Mouse (Mus musculus) liver, embryonic 12.5 days (tissue): Measurements from ENCODE around the gene Krtap27-1. TPM values are rescaled to one million over a fixed set of nuclear protein-coding genes. Genes with fewer than 3 reads are reported as not detected.

Experiments
- ATAC-seq: fragments of 200-750 bp; cut with Nextera tagmentation; 2 replicates; pipeline ENCODE4 v1.8.0; 2017; ENCODE audit warnings: moderate number of reproducible peaks, mild to moderate bottlenecking, moderate library complexity
- H3K27ac ChIP-seq: fragments of 300-500 bp; sonication (generic); 2 replicates; pipeline ENCODE4 v1.5.1; 2016; ENCODE audit warnings: mild to moderate bottlenecking
- H3K27me3 ChIP-seq: fragments of 300-500 bp; sonication (generic); replicated peaks from 2 replicates; pipeline ENCODE4 v1.6.1; 2016; ENCODE audit warnings: mild to moderate bottlenecking, moderate library complexity
- H3K36me3 ChIP-seq: fragments of 300-500 bp; sonication (generic); 2 replicates; pipeline ENCODE4 v1.6.1; 2016; ENCODE audit warnings: mild to moderate bottlenecking, moderate library complexity
- H3K4me1 ChIP-seq: fragments of 300-500 bp; sonication (generic); 2 replicates; pipeline ENCODE4 v1.6.1; 2016
- H3K4me2 ChIP-seq: fragments of 300-500 bp; sonication (generic); 2 replicates; pipeline ENCODE4 v1.6.1; 2016; ENCODE audit warnings: mild to moderate bottlenecking, moderate library complexity
- H3K4me3 ChIP-seq: fragments of 300-500 bp; sonication (generic); 2 replicates; pipeline ENCODE4 v1.5.1; 2016; ENCODE audit warnings: mild to moderate bottlenecking, moderate library complexity
- H3K9ac ChIP-seq: fragments of 300-500 bp; sonication (generic); 2 replicates; pipeline ENCODE4 v1.6.1; 2016; ENCODE audit warnings: mild to moderate bottlenecking, moderate library complexity
- H3K9me3 ChIP-seq: fragments of 300-500 bp; sonication (generic); replicated peaks from 2 replicates; pipeline ENCODE4 v1.6.1; 2016; ENCODE audit warnings: mild to moderate bottlenecking, moderate library complexity
- WGBS: fragments of 180-500 bp; shearing (Covaris S2); methylation state at CpG from one replicate; pipeline ENCODE4 v1.1.7; 2016; ENCODE audit not compliant: insufficient replicate concordance; 5-methylcytosine and 5-hydroxymethylcytosine counted together
- polyA plus RNA-seq: library from polyadenylated mRNA; unstranded; fragments of >200 nt; fragmentation: Nextera tagmentation; extraction: Ambion mirVana; gene quantifications from 2 replicates; pipeline ENCODE4 v1.2.1, GENCODE M21; 2016

The Krtap27-1 gene
- polyA plus RNA-seq: not detected in 2 replicates

DNA sequence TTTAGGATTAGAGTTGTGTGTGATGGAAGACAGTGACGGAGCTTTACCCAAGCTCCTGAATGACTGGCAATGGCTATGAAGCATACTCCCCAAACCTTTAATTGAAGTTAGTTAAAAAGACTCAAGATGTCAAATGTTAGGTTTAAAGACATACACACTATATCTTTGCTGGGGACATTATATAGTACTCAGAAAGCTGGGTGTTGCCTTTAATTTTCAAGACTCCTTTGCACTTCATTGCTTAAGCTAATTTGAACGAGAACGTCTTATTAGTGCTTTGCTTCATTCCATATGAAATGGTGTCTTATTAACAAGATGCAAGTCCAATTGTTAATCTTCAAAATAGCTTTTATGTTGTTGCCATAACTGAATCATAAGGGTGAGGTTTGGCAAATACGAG lies at the start of gene Krtap27-1:
Gene Krtap27-1, minus strand, starts transcription at position 101 of the 400 bp plus-strand sequence.
- Histone ChIP-seq H3K36me3 (no peaks in the 10 kb centered on the region), H3K4me3 (no peak within 1 kb of the TSS), H3K27me3 (no peaks in the 10 kb centered on the region), H3K4me1 (no peaks in the 10 kb centered on the region), H3K4me2 (no peak within 1 kb of the TSS), H3K27ac (no peak within 1 kb of the TSS), H3K9ac (no peak within 1 kb of the TSS), H3K9me3 (no peaks in the 10 kb centered on the region)
- no peak for ATAC-seq
- WGBS: 76% methylated on average over 4 of the region's 4 CpGs

DNA sequence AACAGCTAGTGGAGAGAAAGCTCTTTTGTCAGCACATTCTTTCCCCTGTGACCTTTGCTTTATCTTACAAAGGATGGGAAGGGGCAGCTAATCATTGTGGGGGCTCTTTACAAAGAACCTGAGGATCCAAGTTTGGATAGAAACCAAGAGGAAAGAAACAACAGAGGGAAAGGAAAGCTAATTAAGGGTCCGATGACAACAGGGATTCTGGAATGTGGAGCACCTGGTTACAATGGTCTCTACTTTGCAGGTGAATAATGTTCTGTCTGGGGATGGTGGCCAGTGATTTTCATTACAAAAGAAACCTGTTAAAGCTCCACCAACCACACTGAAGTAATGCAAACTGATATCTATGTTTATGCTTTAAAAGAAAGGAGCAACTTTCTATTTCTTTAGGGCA lies 48.6 kb upstream of the Krtap27-1 start:
- Histone ChIP-seq H3K36me3 (no peaks in the 10 kb centered on the region), H3K9me3 (no peaks in the 10 kb centered on the region), H3K4me1 (no peaks in the 10 kb centered on the region), H3K27ac (no peak overlapping the region), H3K27me3 (no peaks in the 10 kb centered on the region), H3K4me2 (no peak overlapping the region), H3K9ac (no peak overlapping the region), H3K4me3 (no peak overlapping the region)
- 36% methylated on average over 1 of the region's 1 CpGs for WGBS
- ATAC-seq: no peak

DNA sequence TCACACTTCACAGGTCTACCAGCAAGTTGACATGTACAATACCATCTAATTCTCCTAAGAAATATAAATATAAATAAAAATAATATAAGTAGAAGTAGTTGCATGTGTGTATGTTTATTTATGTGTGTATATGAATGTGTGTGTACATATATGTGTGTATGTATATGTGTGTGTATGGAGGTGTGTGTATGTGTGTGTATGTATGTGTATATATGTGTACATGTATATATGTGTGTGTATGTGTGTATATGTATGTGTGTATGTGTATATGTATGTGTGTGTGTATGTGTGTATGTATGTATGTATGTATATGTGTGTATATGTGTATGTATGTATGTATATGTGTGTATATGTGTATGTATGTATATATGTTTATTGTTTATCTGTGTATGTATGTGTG lies 45.1 kb upstream of the Krtap27-1 start:
- Histone ChIP-seq H3K9me3 (no peaks in the 10 kb centered on the region), H3K27ac (no peak overlapping the region), H3K4me2 (no peak overlapping the region), H3K9ac (no peak overlapping the region), H3K4me3 (no peak overlapping the region), H3K36me3 (no peaks in the 10 kb centered on the region), H3K4me1 (no peaks in the 10 kb centered on the region), H3K27me3 (no peaks in the 10 kb centered on the region)
- no peak for ATAC-seq

DNA sequence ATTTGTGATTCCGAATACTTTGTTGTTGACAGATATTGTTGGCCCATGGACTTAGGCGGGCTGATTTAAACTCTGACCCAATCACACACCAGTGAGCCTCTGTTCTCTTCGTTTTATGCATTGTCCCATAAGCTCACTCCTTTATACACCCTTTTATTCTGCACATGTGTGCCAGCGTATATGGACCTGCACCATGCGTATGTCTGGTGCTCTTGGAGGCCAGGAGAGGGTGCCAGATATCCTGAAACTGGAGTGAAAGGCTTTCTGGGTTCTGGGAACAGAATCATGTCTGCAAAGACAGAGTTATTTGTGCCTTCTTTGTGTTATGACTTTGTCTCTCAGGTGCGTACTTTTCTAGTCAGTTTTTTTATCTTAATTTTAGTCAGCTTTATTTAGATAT lies 39.8 kb upstream of the Krtap27-1 start:
- no peaks in the 10 kb centered on the region for H3K9me3 ChIP-seq
- no peaks in the 10 kb centered on the region for H3K4me1 ChIP-seq
- H3K27ac ChIP-seq: no peak overlapping the region
- H3K4me2 ChIP-seq: no peak overlapping the region
- no peak overlapping the region for H3K9ac ChIP-seq
- H3K36me3 ChIP-seq: no peaks in the 10 kb centered on the region
- no peak overlapping the region for H3K4me3 ChIP-seq
- WGBS: 67% methylated on average over 6 of the region's 6 CpGs
- H3K27me3 ChIP-seq: no peaks in the 10 kb centered on the region
- ATAC-seq: no peak

DNA sequence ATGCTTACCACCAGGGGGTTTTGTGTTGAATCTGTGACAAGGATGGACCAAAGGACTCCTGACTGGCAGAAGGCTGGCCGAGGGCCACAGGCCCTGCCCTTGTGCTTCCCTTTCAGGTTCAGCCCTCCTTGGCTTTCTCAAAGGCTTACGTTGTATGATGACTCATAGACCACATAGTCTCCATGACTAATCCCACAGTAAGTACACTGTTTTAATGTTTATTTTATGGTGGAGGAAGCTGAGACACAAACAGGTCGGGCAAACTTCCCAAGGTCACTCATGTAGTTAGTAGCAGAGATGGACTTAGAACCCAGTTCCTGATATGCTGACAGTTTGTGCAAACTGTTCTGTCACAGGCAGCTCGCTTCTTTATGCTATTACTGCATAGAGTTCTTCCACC lies 39.3 kb upstream of the Krtap27-1 start:
- no peak for ATAC-seq
- Histone ChIP-seq H3K4me2 (no peak overlapping the region), H3K9me3 (no peaks in the 10 kb centered on the region), H3K4me1 (no peaks in the 10 kb centered on the region), H3K36me3 (no peaks in the 10 kb centered on the region), H3K9ac (no peak overlapping the region), H3K4me3 (no peak overlapping the region), H3K27me3 (no peaks in the 10 kb centered on the region), H3K27ac (no peak overlapping the region)
- WGBS: 54% methylated on average over 4 of the region's 4 CpGs

DNA sequence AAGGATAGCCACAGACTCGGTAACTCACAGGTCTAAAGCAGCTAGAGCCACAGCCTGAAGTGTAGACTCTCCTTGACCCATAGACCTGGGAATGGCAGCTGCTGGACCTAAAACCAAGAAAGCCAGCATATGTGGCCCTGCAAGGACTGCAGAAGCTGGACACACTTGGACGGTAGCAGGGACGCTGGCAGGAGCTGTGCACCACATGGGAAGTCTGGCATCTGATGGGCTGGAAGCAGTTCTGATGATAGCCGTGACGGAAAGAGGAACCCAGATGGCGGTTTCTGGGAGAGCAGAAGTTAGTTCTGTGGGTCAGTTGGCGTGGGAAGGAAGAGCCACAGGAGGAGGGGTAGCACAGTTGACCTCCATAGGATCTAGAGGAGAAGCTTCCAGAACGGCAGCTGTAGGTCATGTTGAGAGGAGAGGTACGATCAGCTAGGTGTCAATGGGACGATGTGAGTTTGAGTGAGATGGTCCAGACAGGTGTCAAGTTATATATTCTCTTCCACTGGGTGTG lies 36.1 kb upstream of the Krtap27-1 start, which contains the start of gene 2310061N02Rik:
Gene 2310061N02Rik, minus strand, starts transcription at position 467 of the 517 bp plus-strand sequence.
- Histone ChIP-seq H3K9ac (no peak within 1 kb of the TSS), H3K36me3 (no peaks in the 10 kb centered on the region), H3K4me2 (no peak within 1 kb of the TSS), H3K27ac (no peak within 1 kb of the TSS), H3K4me1 (no peaks in the 10 kb centered on the region), H3K27me3 (no peaks in the 10 kb centered on the region), H3K4me3 (no peak within 1 kb of the TSS), H3K9me3 (no peaks in the 10 kb centered on the region)
- WGBS: 67% methylated on average over 10 of the region's 10 CpGs
- ATAC-seq: no peak

GRCm38 (mm10) chr16:88701072-88701864 lies 29.8 kb upstream of the Krtap27-1 start:
- Histone ChIP-seq H3K9me3 (no peaks in the 10 kb centered on the region), H3K4me2 (no peak overlapping the region), H3K4me1 (no peaks in the 10 kb centered on the region), H3K4me3 (no peak overlapping the region), H3K9ac (no peak overlapping the region), H3K27me3 (no peaks in the 10 kb centered on the region), H3K36me3 (no peaks in the 10 kb centered on the region), H3K27ac (no peak overlapping the region)
- WGBS: 50% methylated on average over 4 of the region's 4 CpGs
- ATAC-seq: no peak

- WGBS: 58% methylated on average over 4 of the region's 4 CpGs
- Histone ChIP-seq H3K4me1 (no peaks in the 10 kb centered on the region), H3K4me2 (no peak overlapping the region), H3K4me3 (no peak overlapping the region), H3K9ac (no peak overlapping the region), H3K27ac (no peak overlapping the region), H3K27me3 (no peaks in the 10 kb centered on the region), H3K36me3 (no peaks in the 10 kb centered on the region), H3K9me3 (no peaks in the 10 kb centered on the region)
- no peak for ATAC-seq
These were observed 24.8 kb upstream of the Krtap27-1 start for GRCm38 (mm10) chr16:88696256-88696655.

DNA sequence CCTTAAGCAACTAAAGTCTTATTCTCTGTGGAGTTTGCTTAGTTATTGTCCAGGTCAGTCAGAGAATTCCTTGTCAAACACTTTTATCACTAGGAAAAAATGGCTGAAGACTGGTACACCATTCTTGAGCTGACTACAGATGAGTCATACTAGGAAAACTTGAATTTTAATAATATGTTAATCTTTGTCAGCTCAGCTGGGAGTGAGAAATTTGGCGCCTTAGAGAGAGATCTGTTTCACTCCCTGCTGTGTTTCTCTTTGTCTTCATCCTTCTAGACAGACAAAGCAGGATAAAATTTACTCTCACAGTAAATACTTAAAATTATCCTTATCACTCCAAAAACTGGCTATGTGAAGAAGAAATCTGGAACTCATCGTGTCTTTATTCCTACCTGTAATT lies 9.8 kb upstream of the Krtap27-1 start:
- no peak for ATAC-seq
- Histone ChIP-seq H3K9ac (no peak overlapping the region), H3K36me3 (no peaks in the 10 kb centered on the region)

DNA sequence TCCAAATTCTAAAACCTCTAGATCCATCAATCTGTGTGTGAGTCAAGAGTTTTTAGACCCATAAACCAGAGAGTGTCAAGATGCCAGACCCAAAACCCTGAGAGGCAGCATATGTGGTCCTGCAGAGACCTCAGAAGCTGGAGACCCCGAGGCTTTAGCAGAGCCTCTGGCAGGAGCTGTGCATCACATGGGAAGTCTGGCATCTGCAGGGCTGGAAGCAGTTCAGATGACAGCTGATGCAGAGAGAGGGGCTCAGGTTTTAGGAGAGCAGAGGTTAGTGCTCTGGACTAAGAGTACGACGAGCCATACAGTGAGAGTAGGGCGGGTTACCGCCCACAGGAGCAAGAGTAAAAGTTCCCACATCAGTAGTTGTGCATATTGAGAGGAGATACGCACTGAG lies 7.6 kb upstream of the Krtap27-1 start:
- WGBS: 70% methylated on average over 6 of the region's 6 CpGs
- H3K9me3 ChIP-seq: no peaks in the 10 kb centered on the region
- ATAC-seq: no peak

More for the DNA sequence above, 9.8 kb upstream of the Krtap27-1 start:
- H3K4me3 ChIP-seq: no peak overlapping the region
- no peaks in the 10 kb centered on the region for H3K9me3 ChIP-seq
- H3K4me1 ChIP-seq: no peaks in the 10 kb centered on the region
- H3K27me3 ChIP-seq: no peaks in the 10 kb centered on the region
- 54% methylated on average over 2 of the region's 2 CpGs for WGBS
- H3K4me2 ChIP-seq: no peak overlapping the region
- no peak overlapping the region for H3K27ac ChIP-seq

DNA sequence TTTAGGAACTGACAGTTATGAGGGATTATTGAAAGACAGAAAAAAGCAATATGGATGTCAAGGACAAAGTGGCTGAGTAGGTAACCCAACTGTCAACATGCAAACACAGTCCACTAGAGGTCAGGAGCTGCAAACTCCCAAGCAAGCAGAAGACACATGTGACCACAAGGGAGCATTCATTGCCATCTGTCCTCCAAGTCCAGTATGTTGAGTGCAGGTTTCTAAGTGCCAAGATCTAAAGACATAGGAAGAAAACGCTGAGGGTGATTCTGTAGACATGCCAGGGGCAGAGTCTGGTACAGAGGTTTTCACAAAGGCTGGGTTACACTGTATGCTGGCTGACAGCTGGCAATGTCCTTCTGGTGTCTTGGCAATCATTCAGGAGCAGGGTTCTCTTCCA lies 14.0 kb downstream of the Krtap27-1 start:
- no peaks in the 10 kb centered on the region for H3K27me3 ChIP-seq
- H3K36me3 ChIP-seq: no peaks in the 10 kb centered on the region
- H3K27ac ChIP-seq: no peak overlapping the region
- no peak overlapping the region for H3K4me3 ChIP-seq
- no peak overlapping the region for H3K9ac ChIP-seq
- no peak for ATAC-seq
- no peaks in the 10 kb centered on the region for H3K4me1 ChIP-seq
- H3K4me2 ChIP-seq: no peak overlapping the region
- 30% methylated on average over 1 of the region's 1 CpGs for WGBS
- H3K9me3 ChIP-seq: no peaks in the 10 kb centered on the region

More for the DNA sequence above, 7.6 kb upstream of the Krtap27-1 start:
- Histone ChIP-seq H3K27me3 (no peaks in the 10 kb centered on the region), H3K4me2 (no peak overlapping the region), H3K27ac (no peak overlapping the region), H3K9ac (no peak overlapping the region), H3K36me3 (no peaks in the 10 kb centered on the region), H3K4me1 (no peaks in the 10 kb centered on the region), H3K4me3 (no peak overlapping the region)

DNA sequence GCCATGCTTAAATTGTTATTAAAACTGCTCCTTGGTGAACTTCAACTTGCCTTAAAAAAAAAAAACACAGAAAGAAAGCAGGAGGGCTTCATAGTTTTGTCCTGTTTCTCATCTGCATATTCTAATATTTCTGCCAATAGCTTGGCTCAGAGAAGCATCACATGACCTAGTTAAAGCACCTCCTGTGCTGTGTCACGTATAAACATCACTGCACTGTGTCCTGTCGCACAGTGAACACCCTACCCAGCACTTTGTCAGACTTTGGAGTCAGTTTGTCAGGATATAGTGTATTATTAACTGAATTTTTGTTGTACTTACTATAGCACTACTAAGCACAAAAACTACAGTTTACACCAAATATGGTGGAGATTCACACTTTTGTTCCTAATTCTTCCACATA lies 19.5 kb downstream of the Krtap27-1 start:
- Histone ChIP-seq H3K9me3 (no peaks in the 10 kb centered on the region), H3K36me3 (no peaks in the 10 kb centered on the region), H3K4me3 (no peak overlapping the region), H3K4me1 (no peaks in the 10 kb centered on the region), H3K27ac (no peak overlapping the region), H3K9ac (no peak overlapping the region), H3K4me2 (no peak overlapping the region), H3K27me3 (no peaks in the 10 kb centered on the region)
- 40% methylated on average over 2 of the region's 2 CpGs for WGBS
- no peak for ATAC-seq
